Mouse (Mus musculus): ENCODE measurements around the gene Zfp507. TPM values are rescaled to one million over a fixed set of nuclear protein-coding genes. Genes with fewer than 3 reads are reported as not detected.

The Zfp507 gene
- polyA plus RNA-seq, 1 experiment, result 13.9 TPM

- no peaks in the 10 kb centered on the region for H3K27me3 ChIP-seq (ENCODE audit: control insufficient read depth, insufficient read depth, low read length)
- H3K4me1 ChIP-seq (ENCODE audit: control insufficient read depth, insufficient read depth, low read length), result no peaks in the 10 kb centered on the region; the same call in 1 of the 2 replicates
- no peak for TF ChIP-seq POLR2A (IDR thresholded peaks at IDR 0.05; ENCODE audit: borderline replicate concordance, insufficient read depth, low read length)
- TF ChIP-seq CTCF (IDR thresholded peaks at IDR 0.05; ENCODE audit: borderline replicate concordance, insufficient read depth, low read depth, low read length), result no peak
- H3K27ac ChIP-seq (ENCODE audit: insufficient read depth, low read length), result no peak overlapping the region
- 86% methylated on average over 8 of the region's 8 CpGs for WGBS
- no peak for DNase-seq
- no peak overlapping the region for H3K4me3 ChIP-seq (replicated peaks; ENCODE audit: insufficient read depth, low read depth, low read length)
Measured at GRCm38 (mm10) chr7:35772347-35772746, 30.5 kb downstream of the Zfp507 start.

GRCm38 (mm10) chr7:35771106-35771505, 31.7 kb downstream of the Zfp507 start:
- Histone ChIP-seq H3K4me3 (replicated peaks; ENCODE audit: insufficient read depth, low read depth, low read length) (no peak overlapping the region), H3K27ac (ENCODE audit: insufficient read depth, low read length) (no peak overlapping the region), H3K27me3 (ENCODE audit: control insufficient read depth, insufficient read depth, low read length) (no peaks in the 10 kb centered on the region), H3K4me1 (ENCODE audit: control insufficient read depth, insufficient read depth, low read length) (no peaks in the 10 kb centered on the region; the same call in 1 of the 2 replicates)
- TF ChIP-seq POLR2A (IDR thresholded peaks at IDR 0.05; ENCODE audit: borderline replicate concordance, insufficient read depth, low read length), result no peak
- DNase-seq, result no peak

GRCm38 (mm10) chr7:35770122-35770521, 32.7 kb downstream of the Zfp507 start:
- 84% methylated on average over 7 of the region's 7 CpGs for WGBS
- no peak overlapping the region for H3K27ac ChIP-seq (ENCODE audit: insufficient read depth, low read length)
- H3K27me3 ChIP-seq (ENCODE audit: control insufficient read depth, insufficient read depth, low read length), result no peaks in the 10 kb centered on the region
- no peak for DNase-seq
- no peaks in the 10 kb centered on the region; the same call in 1 of the 2 replicates for H3K4me1 ChIP-seq (ENCODE audit: control insufficient read depth, insufficient read depth, low read length)
- no peak overlapping the region for H3K4me3 ChIP-seq (replicated peaks; ENCODE audit: insufficient read depth, low read depth, low read length)
- TF ChIP-seq POLR2A (IDR thresholded peaks at IDR 0.05; ENCODE audit: borderline replicate concordance, insufficient read depth, low read length), result no peak
- TF ChIP-seq CTCF (IDR thresholded peaks at IDR 0.05; ENCODE audit: borderline replicate concordance, insufficient read depth, low read depth, low read length), result no peak

- H3K4me1 ChIP-seq (ENCODE audit: control insufficient read depth, insufficient read depth, low read length), result no peaks in the 10 kb centered on the region
- H3K27me3 ChIP-seq (ENCODE audit: control insufficient read depth, insufficient read depth, low read length), result no peaks in the 10 kb centered on the region
- no peak for DNase-seq
- TF ChIP-seq POLR2A (IDR thresholded peaks at IDR 0.05; ENCODE audit: borderline replicate concordance, insufficient read depth, low read length) (no peak), CTCF (IDR thresholded peaks at IDR 0.05; ENCODE audit: borderline replicate concordance, insufficient read depth, low read depth, low read length) (no peak)
- WGBS, result 85% methylated on average over 11 of the region's 11 CpGs
- no peak overlapping the region for H3K27ac ChIP-seq (ENCODE audit: insufficient read depth, low read length)
- no peak overlapping the region for H3K4me3 ChIP-seq (replicated peaks; ENCODE audit: insufficient read depth, low read depth, low read length)
Measured at GRCm38 (mm10) chr7:35764461-35764860, 38.3 kb downstream of the Zfp507 start.

- no peak for DNase-seq
- Histone ChIP-seq H3K4me1 (ENCODE audit: control insufficient read depth, insufficient read depth, low read length) (no peaks in the 10 kb centered on the region), H3K27ac (ENCODE audit: insufficient read depth, low read length) (no peak overlapping the region), H3K27me3 (ENCODE audit: control insufficient read depth, insufficient read depth, low read length) (no peaks in the 10 kb centered on the region), H3K4me3 (replicated peaks; ENCODE audit: insufficient read depth, low read depth, low read length) (no peak overlapping the region)
- TF ChIP-seq POLR2A (IDR thresholded peaks at IDR 0.05; ENCODE audit: borderline replicate concordance, insufficient read depth, low read length) (no peak), CTCF (IDR thresholded peaks at IDR 0.05; ENCODE audit: borderline replicate concordance, insufficient read depth, low read depth, low read length) (no peak)
- WGBS, result 65% methylated on average over 5 of the region's 5 CpGs
Measured at GRCm38 (mm10) chr7:35761801-35762200, 41.0 kb downstream of the Zfp507 start.

GRCm38 (mm10) chr7:35759602-35760001, 43.2 kb downstream of the Zfp507 start:
- H3K27ac ChIP-seq (ENCODE audit: insufficient read depth, low read length), result no peak overlapping the region
- no peak for DNase-seq
- H3K4me3 ChIP-seq (replicated peaks; ENCODE audit: insufficient read depth, low read depth, low read length), result no peak overlapping the region
- no peaks in the 10 kb centered on the region for H3K27me3 ChIP-seq (ENCODE audit: control insufficient read depth, insufficient read depth, low read length)
- 19% methylated on average over 2 of the region's 2 CpGs for WGBS
- TF ChIP-seq CTCF (IDR thresholded peaks at IDR 0.05; ENCODE audit: borderline replicate concordance, insufficient read depth, low read depth, low read length) (peak; percentile 34; the same call in 1 of the 2 replicates), POLR2A (IDR thresholded peaks at IDR 0.05; ENCODE audit: borderline replicate concordance, insufficient read depth, low read length) (no peak)
- H3K4me1 ChIP-seq (ENCODE audit: control insufficient read depth, insufficient read depth, low read length), result 0 out of 2 replicates have a peak, but pooled peaks cover 2% of the 10 kb centered on the region

- H3K27ac ChIP-seq (ENCODE audit: insufficient read depth, low read length), result no peak overlapping the region
- DNase-seq, result no peak
- TF ChIP-seq CTCF (IDR thresholded peaks at IDR 0.05; ENCODE audit: borderline replicate concordance, insufficient read depth, low read depth, low read length), result peak; percentile 15; the same call in 1 of the 2 replicates
- TF ChIP-seq POLR2A (IDR thresholded peaks at IDR 0.05; ENCODE audit: borderline replicate concordance, insufficient read depth, low read length), result no peak
- H3K27me3 ChIP-seq (ENCODE audit: control insufficient read depth, insufficient read depth, low read length), result no peaks in the 10 kb centered on the region
- 0 out of 2 replicates have a peak, but pooled peaks cover 2% of the 10 kb centered on the region for H3K4me1 ChIP-seq (ENCODE audit: control insufficient read depth, insufficient read depth, low read length)
- WGBS, result 37% methylated on average over 14 of the region's 14 CpGs
- H3K4me3 ChIP-seq (replicated peaks; ENCODE audit: insufficient read depth, low read depth, low read length), result no peak overlapping the region
Measured at GRCm38 (mm10) chr7:35756510-35757440, 46.0 kb downstream of the Zfp507 start.

- Histone ChIP-seq H3K4me1 (ENCODE audit: control insufficient read depth, insufficient read depth, low read length) (0 out of 2 replicates have a peak, but pooled peaks cover 2% of the 10 kb centered on the region), H3K27ac (ENCODE audit: insufficient read depth, low read length) (no peak overlapping the region), H3K4me3 (replicated peaks; ENCODE audit: insufficient read depth, low read depth, low read length) (peak overlapping the region; percentile 82), H3K27me3 (ENCODE audit: control insufficient read depth, insufficient read depth, low read length) (no peaks in the 10 kb centered on the region)
- WGBS, result 64% methylated on average over 4 of the region's 4 CpGs
- no peak for DNase-seq
- TF ChIP-seq POLR2A (IDR thresholded peaks at IDR 0.05; ENCODE audit: borderline replicate concordance, insufficient read depth, low read length) (no peak), CTCF (IDR thresholded peaks at IDR 0.05; ENCODE audit: borderline replicate concordance, insufficient read depth, low read depth, low read length) (no peak)
Measured at GRCm38 (mm10) chr7:35754886-35755168, 48.0 kb downstream of the Zfp507 start.
